Mouse (Mus musculus) inflammation-experienced regulatory T-cells, adult 6 months (primary cell): ENCODE measurements around the gene Gpr107. TPM values are rescaled to one million over a fixed set of nuclear protein-coding genes. Genes with fewer than 3 reads are reported as not detected.

Experiments
- ATAC-seq: one replicate; pipeline ENCODE4 v1.8.0; 2017
- polyA plus RNA-seq, 3 experiments: library from polyadenylated mRNA; unstranded; fragments of 100-300 nt; shearing (Covaris generic); gene quantifications; one replicate each; pipeline ENCODE4 v1.2.1; 2017

Gene Gpr107
- polyA plus RNA-seq, 3 experiments from 2014 or later: 49.2 to 57.0 (median 50.5) TPM

DNA sequence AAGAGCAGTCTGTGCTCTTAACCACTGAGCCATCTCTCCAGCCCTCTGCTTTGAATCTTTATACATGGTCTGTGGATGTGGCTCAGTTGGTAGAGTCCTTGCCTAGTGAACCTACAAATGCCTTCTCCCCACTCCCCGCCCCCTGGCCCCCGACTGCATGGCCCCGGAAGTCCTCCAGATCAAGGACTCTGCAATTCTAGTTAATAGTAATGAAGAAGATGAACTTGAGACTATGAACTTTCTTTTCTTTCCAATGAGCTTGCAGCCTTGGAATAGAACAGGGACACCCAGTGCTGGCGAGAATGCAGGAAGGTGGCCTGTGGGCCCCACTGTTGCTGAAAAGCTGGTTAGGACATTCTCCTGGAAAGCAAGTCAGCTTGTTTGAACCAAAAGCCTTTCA lies 100.1 kb downstream of the Gpr107 start:
- no peak for ATAC-seq

DNA sequence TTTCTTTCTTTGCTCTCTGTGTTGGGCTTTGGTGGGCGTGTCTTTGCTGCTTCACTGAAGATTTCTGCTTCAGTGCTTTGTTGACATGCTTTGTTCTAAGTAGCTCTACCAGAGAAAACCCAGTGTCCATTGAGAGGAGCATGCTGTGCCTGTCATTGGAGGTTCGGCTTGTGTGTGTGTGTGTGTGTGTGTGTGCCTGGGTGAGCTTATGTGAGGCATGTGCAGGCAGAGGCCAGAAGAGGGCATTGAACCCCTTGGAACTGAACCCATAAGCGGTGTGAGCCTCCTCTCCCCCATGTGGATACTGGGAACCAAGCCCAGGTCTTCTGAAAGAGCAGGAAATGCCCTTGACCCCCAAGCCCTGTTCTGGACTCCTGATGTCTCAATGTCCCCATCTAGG lies 101.3 kb downstream of the Gpr107 start:
- ATAC-seq: no peak

DNA sequence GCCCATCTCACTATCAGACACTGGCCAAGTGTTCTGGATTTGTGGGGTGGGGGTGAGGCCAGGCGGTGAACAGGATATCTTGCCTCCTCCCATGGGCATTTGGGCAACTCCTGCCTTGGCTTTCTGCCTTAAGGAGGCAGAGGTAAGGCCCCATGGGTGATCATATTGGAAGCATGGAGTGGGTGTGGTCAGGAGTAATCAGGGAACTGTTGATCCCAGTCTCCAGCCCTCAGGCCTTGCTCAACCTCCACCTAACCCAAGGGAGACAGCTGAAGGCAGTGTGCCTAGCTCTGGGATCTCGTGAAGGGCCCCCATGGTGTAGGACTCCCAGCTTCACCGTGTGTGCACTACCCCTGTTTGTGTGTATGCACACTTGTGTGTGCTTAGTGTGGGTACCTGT lies 102.7 kb downstream of the Gpr107 start:
- ATAC-seq: no peak

DNA sequence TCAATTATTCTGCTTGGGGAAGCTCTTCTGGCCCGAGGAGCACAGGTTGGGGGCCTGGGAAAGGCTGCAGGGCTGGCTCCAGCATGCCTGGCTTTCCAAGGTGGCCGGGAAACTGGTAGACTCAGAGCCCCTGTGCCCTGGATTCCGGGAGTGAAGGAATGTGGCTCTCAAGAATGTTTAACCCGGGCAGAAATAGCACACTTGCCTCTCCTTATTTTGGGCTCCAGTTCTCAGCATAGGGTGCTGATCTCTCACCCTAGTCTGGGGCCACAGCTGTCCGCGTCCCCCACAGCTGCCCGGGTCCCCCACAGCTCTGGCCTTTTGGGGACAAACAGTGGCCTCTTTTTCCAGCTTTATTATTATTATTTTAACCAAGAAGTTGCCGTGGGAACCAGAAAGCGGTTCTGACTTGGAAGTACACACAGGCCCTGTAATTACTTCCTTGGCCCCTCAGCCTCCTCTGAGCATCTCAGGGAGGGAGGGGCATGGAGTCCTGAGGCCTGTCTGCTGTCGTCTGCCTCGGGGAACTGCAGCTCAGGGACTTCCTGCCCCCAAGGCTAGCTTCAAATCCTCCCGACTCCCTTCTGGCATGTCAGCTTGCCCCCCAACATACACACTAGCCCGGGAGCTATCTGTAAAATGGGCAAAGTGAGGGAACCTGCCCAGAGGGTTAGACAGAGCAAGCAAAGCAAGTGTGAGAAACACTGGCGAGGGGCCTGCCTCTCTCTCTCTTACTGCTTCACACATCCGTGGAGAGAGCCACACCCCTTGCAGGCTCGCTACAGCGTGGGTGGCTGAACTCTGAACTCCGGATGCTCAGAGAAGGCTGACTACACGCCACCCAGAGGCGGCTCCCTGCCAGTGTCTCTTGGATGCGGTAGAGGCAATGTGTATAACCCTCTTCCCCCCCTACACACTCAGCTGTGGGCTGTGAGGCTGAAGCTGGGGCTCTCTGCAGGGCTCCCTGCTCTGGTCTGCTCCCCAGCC lies 104.1 kb downstream of the Gpr107 start:
- ATAC-seq: peak; percentile 98

DNA sequence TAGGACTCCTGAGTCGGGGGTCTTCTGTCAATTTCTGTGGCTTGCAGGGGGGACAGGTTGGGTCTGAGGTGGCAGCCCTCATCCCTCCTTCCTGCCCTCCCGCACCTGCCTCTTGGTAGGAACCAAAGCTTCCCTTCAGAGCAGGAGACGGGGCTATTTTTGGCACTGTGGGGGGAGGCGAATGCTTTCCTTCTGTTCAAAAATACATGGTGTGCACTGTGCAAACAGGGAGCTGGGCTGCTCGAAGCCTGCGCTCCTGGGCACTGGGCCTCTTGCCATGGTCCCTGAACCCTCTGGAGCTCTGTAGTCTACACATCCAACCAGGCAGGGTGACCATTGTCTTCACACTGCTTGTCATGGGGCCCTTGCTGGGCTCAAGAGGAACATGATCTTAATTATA lies 105.0 kb downstream of the Gpr107 start:
- no peak for ATAC-seq

DNA sequence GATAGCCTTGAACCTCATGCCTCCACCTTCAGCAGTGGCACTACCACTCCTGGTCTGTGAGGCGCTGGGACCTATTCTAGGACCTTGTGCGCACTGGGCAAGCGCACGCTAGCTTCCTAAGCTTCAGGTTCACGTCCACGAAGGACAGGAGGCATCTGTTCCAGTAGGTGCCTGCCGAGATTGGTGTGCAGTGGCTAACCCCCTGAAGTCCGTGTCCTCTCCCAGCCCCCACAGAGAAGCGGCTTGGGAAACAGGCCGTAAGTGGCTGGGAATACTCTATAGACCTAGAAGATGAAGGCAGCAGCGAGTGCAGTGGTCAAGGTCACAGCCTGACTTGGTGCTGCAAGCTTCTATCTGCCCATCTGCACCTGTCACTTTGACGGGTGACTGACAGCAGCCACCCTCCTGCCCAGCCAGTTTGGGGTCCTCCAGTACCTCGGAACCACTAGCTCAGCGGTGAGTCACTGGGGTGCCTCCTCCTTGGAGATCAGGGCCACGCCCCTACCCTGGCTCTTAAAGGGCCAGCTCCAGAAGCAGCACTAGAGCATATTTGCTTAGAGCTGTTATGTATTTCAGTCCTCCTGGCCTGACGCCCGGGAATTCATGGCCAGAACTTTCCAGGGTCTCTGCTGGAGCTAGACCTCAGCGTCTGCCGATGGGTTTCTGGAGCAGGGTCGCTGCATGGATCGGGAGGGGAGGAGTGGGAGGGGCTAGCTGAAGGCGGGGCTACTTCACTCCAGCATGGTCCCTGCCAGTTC lies 106.7 kb downstream of the Gpr107 start:
- peak; percentile 48 for ATAC-seq

DNA sequence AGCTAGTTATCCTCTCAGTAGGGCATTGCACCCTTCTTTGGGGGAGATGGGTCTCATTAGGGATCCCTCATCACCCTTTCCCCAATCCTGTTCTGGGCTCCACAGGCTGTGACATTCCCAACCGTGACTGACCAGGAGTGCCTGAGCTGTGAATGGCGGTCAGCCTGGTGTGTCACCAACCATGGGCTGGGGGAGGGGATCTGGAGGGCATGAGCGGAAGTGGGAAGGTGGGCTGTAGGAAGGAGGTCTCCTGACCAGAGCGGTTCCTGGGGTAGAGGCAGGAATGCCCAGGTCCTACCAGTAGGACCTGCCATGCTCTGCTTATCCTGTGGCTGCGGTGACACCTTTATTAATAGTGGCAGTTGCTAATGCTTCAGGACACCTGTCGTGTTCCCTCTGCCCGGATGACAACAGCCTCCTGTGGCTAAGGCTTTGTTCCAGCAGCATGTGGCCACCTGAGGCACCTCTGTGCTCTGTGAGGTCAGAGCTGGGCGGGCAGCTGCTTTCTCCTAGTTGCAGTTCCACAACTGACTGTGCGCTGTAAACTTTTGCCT lies 107.3 kb downstream of the Gpr107 start:
- ATAC-seq: no peak

DNA sequence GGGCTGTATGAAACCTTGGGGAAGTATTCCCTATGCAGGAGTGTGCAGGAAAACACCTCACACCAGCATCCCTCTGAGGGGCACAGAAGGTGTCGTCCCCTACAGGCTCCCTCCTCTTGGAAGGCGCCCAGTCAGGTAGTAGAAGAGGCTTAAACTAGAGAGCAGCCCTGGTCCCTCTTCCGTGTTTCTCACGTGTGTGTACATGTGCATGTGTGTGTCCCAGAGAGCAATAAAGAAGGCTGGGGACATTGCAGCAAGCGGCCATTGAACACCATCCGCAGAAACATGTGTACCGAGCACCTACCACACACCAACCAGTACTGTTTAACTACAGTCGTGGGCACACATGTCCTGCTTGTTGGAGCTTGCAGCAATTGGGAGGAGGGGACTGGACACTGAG lies 108.4 kb downstream of the Gpr107 start:
- ATAC-seq: no peak

DNA sequence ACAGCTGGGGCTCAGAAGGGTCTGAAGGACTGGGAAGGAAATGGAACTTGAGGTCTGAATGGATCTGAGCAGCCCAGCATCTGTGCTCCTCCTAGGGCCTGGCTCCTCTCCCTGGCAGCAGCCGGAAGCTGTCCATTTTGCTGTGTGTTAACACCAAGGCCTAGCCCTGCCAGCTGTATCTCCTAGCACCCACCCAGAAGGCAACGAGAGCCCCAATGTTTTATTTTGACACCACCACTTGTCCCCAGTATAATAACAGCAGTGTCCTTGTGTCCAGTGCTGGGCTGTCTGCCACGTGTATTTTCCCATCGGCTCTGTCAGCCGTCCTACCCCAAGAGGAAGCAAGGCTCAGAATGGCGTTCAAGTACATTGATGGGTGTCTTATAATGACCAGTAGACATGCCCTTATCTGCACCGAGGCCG lies 110.9 kb downstream of the Gpr107 start:
- no peak for ATAC-seq

DNA sequence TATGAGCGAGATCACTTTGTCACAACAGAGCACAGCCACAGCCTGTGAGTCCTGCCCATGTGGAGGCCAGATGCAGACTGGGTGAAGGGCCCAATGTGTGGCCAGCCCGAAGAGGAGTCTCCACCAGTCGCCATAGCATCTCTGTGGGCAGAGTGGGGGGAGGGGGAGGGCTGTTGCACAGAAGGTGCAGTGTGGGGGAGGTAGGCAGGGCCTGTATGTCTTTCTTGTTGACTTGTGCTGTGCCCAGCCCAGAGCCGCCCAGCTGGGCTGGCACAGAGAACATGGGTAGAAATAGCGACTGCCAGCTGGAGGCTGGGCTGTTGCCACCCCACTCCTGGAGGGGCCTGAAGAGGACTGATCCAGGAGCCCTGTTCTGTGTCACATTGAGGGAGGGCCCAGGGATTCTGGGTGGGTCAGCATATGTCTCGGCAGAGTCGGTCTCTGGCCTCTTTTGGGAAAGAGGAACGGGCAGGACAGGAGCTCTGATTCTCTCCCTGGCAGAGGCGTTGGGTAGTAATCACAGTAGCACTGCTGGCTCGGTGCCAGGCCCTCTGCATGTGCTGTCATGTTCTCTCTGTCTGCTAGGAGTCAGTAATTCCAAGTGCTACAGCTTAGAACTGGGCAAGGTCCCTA lies 111.7 kb downstream of the Gpr107 start:
- ATAC-seq: no peak

DNA sequence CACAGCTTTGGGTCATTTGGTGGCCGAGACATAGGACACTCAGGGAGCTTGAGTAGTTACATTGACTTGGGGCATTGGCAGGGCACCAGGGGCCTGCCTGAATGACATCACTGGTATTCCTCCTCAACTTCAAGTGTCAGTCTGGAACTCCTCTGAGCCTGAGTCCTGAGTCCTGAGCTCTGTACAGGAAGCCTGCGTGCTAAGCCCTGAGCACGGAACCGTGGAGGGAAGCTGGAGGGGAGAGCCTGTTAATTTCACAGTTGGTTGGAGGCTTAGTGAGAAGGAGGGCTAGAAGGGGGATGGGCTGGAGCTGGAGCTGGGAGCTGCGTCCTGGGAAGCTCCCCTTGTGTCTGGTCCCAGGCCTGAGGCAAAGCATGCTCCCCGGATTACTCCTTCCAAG lies 115.3 kb downstream of the Gpr107 start:
- no peak for ATAC-seq

Other genes starting within 250 kb of the Gpr107 start
- gene Ptges, start 222.5 kb upstream of the Gpr107 start, polyA plus RNA-seq: not detected
- gene Tor1b, start 199.4 kb upstream of the Gpr107 start, polyA plus RNA-seq: 10 to 100 TPM; 15.6 to 26.9 (median 22.2) TPM
- gene Tor1a, start 184.4 kb upstream of the Gpr107 start, polyA plus RNA-seq: 10 to 100 TPM; 60.5 to 73.3 (median 72.6) TPM
- gene BC005624, start 170.1 kb upstream of the Gpr107 start, polyA plus RNA-seq: 100 to 1,000 TPM in 1 of 3 experiments, 10 to 100 TPM in 2; 67.1 to 103 (median 93.7) TPM
- gene Usp20, start 170.0 kb upstream of the Gpr107 start, polyA plus RNA-seq: 10 to 100 TPM; 11.9 to 27.4 (median 16.7) TPM
- gene Fnbp1, start 10.3 kb upstream of the Gpr107 start, polyA plus RNA-seq: 100 to 1,000 TPM in 2 of 3 experiments, 10 to 100 TPM in 1; 86.1 to 123 (median 103) TPM
- 1 to 10 TPM in 2 of 3 experiments, under 1 TPM in 1; 0.63 to 1.4 (median 1.4) TPM for gene Ncs1, start 93.5 kb downstream of the Gpr107 start, polyA plus RNA-seq
- under 1 TPM; 0.20 to 0.54 (median 0.38) TPM for gene Hmcn2, start 162.1 kb downstream of the Gpr107 start, polyA plus RNA-seq